Mouse (Mus musculus) hindlimb bud, embryonic 11.5 days (tissue): ENCODE results near the gene Dse.
"Not testable (repeated sequence)": the region's sequence is repeated elsewhere in the genome, so short reads cannot be mapped to it uniquely, and the experiment has no call there.

Source experiments
- DNase-seq: peaks from one replicate; pipeline ENCODE4 v3.0.0-alpha.2; 2012; ENCODE audit warnings: low read depth, low spot score; ENCODE audit errors: extremely low spot score

The Dse gene

GRCm38 (mm10) chr10:34207503-34207850 lies at the start of gene Dse:
Dse (minus strand) TSS chr10:34207715.
- DNase-seq, result no peak

GRCm38 (mm10) chr10:34252833-34253232 lies 45.3 kb upstream of the Dse start:
- not testable (repeated sequence) for DNase-seq

- no peak for DNase-seq
Observed at GRCm38 (mm10) chr10:34249594-34249993, 42.1 kb upstream of the Dse start.

GRCm38 (mm10) chr10:34247757-34248156 lies 40.2 kb upstream of the Dse start:
- DNase-seq, result no peak

GRCm38 (mm10) chr10:34246106-34246505 lies 38.6 kb upstream of the Dse start:
- DNase-seq, result no peak

DNA sequence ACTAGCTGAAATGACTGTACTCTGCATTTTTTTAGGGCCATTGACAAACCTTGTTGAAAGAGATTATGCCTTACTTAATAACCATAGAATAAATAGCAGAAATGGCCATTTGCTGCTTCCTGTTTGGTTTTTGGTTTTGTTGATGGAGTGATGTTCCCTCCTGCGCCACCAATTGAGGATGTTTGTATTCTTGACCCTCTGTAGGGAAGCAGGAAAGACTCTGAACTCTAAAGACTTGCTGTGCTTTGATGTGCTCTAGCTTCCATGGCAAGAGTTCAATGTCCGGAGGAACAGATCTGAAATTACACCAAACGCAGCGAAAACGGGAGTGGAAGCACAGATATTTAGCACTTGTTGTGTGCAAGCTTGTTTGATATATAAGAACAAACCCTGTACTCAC lies 37.2 kb upstream of the Dse start:
- no peak for DNase-seq

DNA sequence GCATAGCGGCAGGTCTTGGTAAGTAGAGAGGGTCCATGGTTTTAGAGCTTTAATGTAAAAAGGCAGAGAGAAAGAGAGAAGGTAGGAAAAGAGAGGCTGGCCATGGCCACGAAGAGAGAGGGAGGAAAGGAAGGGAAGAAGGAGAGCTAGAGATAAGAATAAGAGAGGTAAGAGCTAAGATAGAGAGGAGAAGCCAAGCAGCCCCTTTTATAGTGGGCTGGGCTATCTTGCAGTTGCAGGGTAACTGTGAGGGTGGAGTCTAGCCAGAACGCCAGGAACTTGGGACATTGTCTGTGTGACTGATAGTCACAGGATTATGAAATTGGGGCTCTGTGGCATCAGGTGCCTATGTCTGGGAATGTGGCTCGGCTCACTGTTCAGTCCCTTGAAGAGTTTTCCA lies 31.0 kb upstream of the Dse start:
- no peak for DNase-seq

DNA sequence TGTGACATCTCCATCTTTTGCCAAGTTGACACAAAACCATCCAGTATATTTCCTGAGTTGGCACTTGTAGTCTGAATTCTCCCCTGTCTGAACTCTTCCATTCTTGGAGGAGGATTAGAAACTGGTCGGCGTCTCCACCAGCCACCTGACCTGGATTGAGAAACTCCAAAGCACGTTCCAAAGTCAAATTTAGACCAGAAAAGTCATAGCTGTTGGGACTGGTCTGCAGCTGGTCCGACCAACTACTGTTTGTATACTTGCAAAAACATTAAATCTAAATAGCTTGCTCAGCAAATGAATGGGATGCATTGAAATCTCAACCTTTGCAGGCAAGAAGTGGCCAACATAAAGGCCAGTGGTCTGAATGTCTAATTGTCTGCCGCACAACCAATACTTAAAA lies 29.1 kb upstream of the Dse start:
- DNase-seq, result no peak

GRCm38 (mm10) chr10:34235384-34235783 lies 27.9 kb upstream of the Dse start:
- DNase-seq, result no peak

DNA sequence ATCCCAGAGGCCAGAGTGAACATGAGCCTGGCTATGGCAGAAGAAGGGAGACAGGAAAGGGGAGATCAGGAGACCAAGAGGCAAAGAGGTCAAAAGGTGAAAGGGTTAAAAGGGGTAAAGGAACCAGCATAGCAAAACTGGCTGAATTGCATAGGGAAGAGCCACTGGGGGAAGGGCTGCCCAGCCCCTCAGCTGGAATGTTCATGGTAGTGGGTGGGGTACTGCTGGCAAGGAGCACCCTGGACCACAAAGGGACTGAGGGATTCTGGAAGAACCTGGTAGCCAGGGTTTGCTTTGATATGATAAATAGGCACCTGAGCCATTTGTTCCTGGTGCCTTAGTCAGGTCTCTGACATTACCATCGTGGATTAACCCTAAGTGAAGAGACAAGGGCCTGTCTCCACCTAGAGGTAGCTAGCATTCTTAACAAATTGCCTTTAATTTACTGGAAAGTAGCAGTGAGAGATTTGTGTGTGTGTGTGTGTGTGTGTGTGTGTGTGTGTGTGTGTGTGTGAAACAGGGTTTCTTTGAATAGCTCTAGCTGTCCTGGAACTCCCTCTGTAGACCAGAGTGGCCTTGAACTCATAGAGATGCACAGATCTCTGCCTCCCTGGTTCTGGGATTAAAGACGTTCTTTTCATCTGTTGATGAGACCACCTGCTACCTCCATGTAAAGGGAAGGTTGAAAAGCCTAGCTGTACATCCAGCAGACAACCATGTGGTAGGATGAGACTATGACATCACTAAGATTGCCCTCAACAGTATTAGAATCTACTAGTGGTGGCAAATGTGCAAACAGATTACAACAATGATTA lies 26.6 kb upstream of the Dse start:
- DNase-seq, result no peak

GRCm38 (mm10) chr10:34233418-34233817 lies 25.9 kb upstream of the Dse start:
- DNase-seq, result no peak

DNA sequence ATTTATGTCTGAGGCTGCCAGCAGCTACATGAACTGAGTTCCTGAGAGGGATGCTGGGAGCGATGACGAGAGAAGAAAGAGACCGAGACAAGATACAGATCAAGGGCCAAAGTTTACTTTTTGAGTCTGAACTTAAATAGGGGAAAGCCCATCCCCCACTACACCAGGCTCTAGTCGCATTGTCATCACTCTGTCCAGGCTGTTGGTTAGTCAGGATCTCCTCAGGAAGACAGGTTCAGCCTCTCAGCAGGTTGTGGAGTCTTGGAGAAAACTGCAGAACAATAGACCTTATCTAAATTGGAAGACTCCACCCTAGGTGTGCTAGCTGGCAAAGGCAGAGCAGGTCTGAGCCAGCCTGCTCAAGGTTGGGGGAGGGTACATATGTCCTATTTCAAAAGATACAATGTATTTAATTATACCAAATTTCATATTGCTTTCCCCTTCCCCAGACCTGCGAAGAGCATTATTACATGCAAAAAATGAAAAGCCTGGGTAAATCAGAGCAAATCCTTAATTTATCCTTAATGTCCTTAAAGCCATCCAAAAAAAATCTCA lies 22.7 kb upstream of the Dse start:
- no peak for DNase-seq

DNA sequence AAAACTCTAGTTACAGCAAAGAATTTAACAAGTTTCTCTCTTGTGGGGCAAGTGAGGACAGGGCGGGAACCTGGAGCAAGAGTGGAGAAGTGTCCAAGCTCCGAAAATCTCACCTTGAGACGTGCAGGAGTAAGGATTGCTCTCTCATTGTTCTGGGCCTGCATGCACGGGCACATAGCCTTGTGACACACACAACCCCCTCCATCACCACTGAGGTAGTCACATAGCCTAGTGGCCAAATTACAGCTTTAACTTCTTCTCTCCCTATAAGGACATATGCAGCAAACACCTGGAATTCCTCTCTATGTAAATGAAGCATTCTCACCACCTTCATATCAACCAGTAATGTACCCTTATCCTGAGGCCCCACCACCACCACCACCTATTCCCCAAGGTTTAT lies 22.0 kb upstream of the Dse start:
- no peak for DNase-seq

GRCm38 (mm10) chr10:34223660-34224059 lies 16.1 kb upstream of the Dse start:
- DNase-seq, result no peak

- no peak for DNase-seq
Observed at GRCm38 (mm10) chr10:34221909-34222620, 14.6 kb upstream of the Dse start.

DNA sequence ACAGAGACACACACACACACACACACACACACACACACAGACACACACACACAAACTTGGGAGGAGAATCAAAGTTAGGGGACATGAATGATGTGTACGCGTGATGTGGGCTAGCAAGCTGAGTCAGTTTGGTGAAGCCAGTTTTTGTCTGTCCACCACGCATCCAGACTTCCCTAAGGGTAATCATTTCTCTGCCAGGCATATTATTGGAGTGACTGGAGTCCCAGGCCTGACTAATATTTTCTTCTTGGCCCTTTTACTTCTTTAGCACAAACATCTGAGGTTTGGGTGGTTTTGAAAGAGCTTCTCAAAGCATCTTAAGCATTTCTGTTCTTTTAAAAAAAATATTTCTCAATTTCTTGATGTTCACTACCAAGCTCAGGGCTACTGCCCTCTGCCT lies 10.7 kb upstream of the Dse start:
- no peak for DNase-seq

GRCm38 (mm10) chr10:34215667-34216066 lies 8.2 kb upstream of the Dse start:
- no peak for DNase-seq

DNA sequence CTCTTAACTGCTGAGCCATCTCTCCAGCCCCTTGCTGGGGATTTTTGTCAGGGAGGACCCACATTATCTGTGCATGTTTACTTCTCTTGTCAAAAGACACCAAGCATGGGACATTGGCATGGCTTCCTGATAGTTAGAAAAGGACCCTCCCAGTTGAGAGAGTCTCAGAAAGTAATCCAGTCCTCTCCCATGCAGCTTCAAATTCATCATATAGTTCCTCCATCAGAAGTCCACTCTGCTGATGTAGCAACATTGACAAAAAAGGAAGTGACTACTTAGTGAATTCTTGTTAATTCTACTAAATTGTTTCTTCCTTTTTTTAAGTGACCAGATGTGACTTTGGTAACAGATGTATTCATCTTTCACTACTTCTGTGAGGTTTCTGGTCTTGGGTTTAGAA lies 2.4 kb upstream of the Dse start:
- DNase-seq, result no peak

GRCm38 (mm10) chr10:34208031-34208430 lies 516 bp upstream of the Dse start:
- no peak for DNase-seq

DNA sequence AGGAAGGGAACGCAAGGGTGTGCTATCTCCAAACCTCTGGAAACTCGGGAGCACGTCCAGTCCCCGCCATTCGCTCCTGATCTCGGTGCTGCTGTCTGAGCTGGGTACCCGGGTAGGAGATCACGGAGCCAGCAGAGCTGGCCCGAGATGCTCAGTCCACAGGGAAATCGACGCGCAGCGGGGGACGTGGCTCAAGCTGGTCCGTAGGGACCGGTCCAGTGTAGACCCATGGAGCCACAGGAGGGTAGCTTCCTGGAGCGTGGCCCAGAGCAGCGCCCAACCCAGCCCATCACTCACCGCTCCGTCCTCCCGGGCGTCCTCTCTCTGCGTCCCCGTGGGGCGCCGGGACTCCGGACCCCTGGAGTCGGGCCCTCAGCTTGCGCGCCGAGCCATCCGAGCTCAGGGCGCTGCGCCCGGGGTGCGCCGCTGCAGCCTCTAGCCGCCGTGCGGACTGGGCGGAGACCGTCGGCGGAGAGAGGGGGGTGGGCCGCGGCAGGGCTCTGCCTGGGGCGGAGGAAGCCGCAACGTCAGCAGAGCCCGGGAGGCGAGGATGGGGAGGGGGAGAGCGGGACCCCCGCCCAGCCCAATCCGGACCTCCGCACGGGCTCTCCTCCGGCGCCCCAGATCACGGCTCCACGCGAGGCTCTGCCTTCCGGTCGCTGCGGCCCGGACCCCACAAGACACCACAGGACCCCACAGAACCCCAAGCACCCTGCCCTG lies 572 bp downstream of the Dse start:
- DNase-seq, result no peak

DNA sequence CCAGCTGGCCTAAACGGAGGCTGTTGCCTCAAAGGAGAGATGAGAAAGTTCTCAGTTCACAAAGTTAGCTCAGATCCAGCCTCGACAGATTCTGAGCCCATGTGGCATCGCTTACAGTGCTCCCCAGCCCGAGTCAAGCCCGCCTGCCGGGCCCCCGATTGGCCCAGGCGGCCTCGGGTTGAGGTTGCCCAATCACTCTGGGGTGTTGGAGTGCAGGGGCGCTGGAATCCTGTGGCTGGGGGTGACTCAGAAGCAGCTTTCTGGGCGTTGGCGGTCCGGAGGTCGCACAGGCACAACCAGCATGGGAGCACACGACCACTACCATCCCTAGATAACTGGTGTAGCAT lies 1.1 kb downstream of the Dse start:
- no peak for DNase-seq

DNA sequence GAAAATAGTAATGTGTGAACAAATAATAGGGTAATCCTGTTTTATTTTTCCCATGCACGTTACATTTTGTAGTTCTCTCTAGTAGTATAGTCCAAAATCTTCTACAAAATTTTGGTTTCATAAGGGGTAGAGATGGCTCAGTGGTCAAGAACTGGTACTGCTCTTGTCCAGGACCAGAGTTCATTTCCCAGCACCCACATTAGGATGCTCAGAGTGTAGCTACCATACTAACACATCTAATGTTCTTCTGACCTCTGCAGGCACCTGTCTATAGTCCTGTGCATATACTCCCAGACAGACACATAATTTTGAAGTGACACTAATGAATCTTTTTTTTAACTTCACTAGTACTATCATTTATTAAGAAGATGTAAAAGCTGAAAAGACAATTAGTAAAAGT lies 1.7 kb downstream of the Dse start:
- no peak for DNase-seq
